Mouse (Mus musculus) heart, adult 11 months (tissue): ENCODE measurements at regions not wholly inside any gene's neighbourhood (a gene's known extent, or its start where the extent isn't known, plus 50 kb on each side); places are given as distances from the start of the nearest gene placed in this dataset.
"Not testable (repeated sequence)": the region's sequence is repeated elsewhere in the genome, so short reads cannot be mapped to it uniquely, and the experiment has no call there.

Experiments
- DNase-seq: peaks from one replicate; pipeline ENCODE4 v3.0.0; 2022

- no peak for DNase-seq
Measured at GRCm38 (mm10) chr10:119146342-119146741, 93.5 kb downstream of the Cand1 start.

GRCm38 (mm10) chr10:119142866-119143265 is 97.0 kb downstream of the Cand1 start:
- DNase-seq: no peak

- no peak for DNase-seq
Measured at GRCm38 (mm10) chr10:119142307-119142706, 97.5 kb downstream of the Cand1 start.

GRCm38 (mm10) chr10:119138237-119138636 is 101.6 kb downstream of the Cand1 start:
- no peak for DNase-seq

- DNase-seq: no peak
Measured at GRCm38 (mm10) chr10:119135489-119135924, 104.3 kb downstream of the Cand1 start.

GRCm38 (mm10) chr10:119134797-119135488 is 104.9 kb downstream of the Cand1 start:
- no peak for DNase-seq

- no peak for DNase-seq
Measured at GRCm38 (mm10) chr10:119131977-119132376, 107.9 kb downstream of the Cand1 start.

- DNase-seq: no peak
Measured at GRCm38 (mm10) chr10:119130676-119131075, 109.2 kb downstream of the Cand1 start.

GRCm38 (mm10) chr10:119128035-119128434 is 111.8 kb downstream of the Cand1 start:
- DNase-seq: no peak

- no peak for DNase-seq
Measured at GRCm38 (mm10) chr10:119123517-119123916, 116.3 kb downstream of the Cand1 start.

GRCm38 (mm10) chr10:119122347-119122746 is 117.5 kb downstream of the Cand1 start:
- DNase-seq: no peak

- DNase-seq: no peak
Measured at GRCm38 (mm10) chr10:119121575-119121974, 118.3 kb downstream of the Cand1 start.

GRCm38 (mm10) chr10:119116843-119117390 is 122.9 kb downstream of the Cand1 start:
- peak; percentile 64 for DNase-seq

GRCm38 (mm10) chr10:119115200-119115599 is 124.7 kb downstream of the Cand1 start:
- DNase-seq: not testable (repeated sequence)

- DNase-seq: peak; percentile 75
Measured at GRCm38 (mm10) chr10:119114653-119115052, 125.2 kb downstream of the Cand1 start.

- DNase-seq: no peak
Measured at GRCm38 (mm10) chr10:119111886-119112285, 128.0 kb downstream of the Cand1 start.

- peak; percentile 82 for DNase-seq
Measured at GRCm38 (mm10) chr10:119111409-119111808, 128.4 kb downstream of the Cand1 start.

- DNase-seq: no peak
Measured at GRCm38 (mm10) chr10:119110614-119111013, 129.2 kb downstream of the Cand1 start.

GRCm38 (mm10) chr10:119109207-119109606 is 130.6 kb downstream of the Cand1 start:
- DNase-seq: peak; percentile 79

GRCm38 (mm10) chr10:119107728-119108127 is 132.1 kb downstream of the Cand1 start:
- peak; percentile 75 for DNase-seq

- no peak for DNase-seq
Measured at GRCm38 (mm10) chr10:119106105-119106504, 133.8 kb downstream of the Cand1 start.

- peak; percentile 72 for DNase-seq
Measured at GRCm38 (mm10) chr10:119105279-119105881, 134.5 kb downstream of the Cand1 start.

- peak; percentile 87 for DNase-seq
Measured at GRCm38 (mm10) chr10:119100511-119100910, 139.3 kb downstream of the Cand1 start.

- DNase-seq: no peak
Measured at GRCm38 (mm10) chr10:119099092-119099792, 140.6 kb downstream of the Cand1 start.
